Mouse (Mus musculus): ENCODE results near the gene Lhx9.

- TF ChIP-seq CTCF (IDR thresholded peaks at IDR 0.05; ENCODE audit: low read depth, low read length) (no peak), POLR2A (IDR thresholded peaks at IDR 0.05; ENCODE audit: borderline replicate concordance, low read depth, low read length) (no peak)
Measured at GRCm38 (mm10) chr1:138846581-138846980, 1.8 kb downstream of the Lhx9 start.
